Mouse (Mus musculus) bone marrow, adult 2 months (tissue): Measurements from ENCODE around the gene Farp1.

Source experiments
- CTCF ChIP-seq: fragments of 200-500 bp; IDR thresholded peaks from 2 replicates; pipeline ENCODE4 v1.5.1; 2011; ENCODE audit warnings: low read length, control low read depth; ENCODE audit not compliant: control insufficient read depth, insufficient read depth
- POLR2A ChIP-seq: fragments of 200-500 bp; IDR thresholded peaks from 2 replicates; pipeline ENCODE4 v1.6.1; 2011; ENCODE audit warnings: low read depth, mild to moderate bottlenecking, control low read depth, low read length, borderline replicate concordance; ENCODE audit not compliant: control insufficient read depth

DNA sequence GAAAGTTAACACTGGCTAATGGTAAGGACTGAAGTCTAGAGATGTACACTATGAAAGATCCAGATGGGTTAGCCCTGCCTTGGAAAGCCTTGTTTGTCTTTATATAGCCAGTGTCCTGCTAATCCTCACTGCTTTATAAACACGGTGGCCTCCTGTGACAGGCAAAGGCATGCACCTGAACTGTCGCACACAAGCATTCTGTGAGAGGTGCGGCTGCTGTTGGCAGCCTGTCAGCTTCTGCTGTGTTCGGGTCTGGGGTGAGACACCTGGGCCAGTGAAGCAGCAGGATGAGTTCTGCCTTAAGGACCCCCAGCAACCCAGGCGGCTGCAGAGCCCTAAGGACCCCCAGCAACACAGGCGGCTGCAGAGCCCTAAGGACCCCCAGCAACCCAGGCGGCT lies 131.0 kb downstream of the Farp1 start:
- TF ChIP-seq POLR2A (no peak), CTCF (no peak)
